Mouse (Mus musculus): Measurements from ENCODE around the gene Gm9945. TPM values are rescaled to one million over a fixed set of nuclear protein-coding genes. Genes with fewer than 3 reads are reported as not detected.

Gene Gm9945
- total and polyA plus RNA-seq, 3 experiments = not detected

GRCm38 (mm10) chr11:53489007-53489406 is 9.0 kb downstream of the Gm9945 start (continued):
- TF ChIP-seq NRF1 (IDR thresholded peaks at IDR 0.05; ENCODE audit: low read depth, low read length) (no peak), SMC3 (IDR thresholded peaks at IDR 0.05; ENCODE audit: low read depth, low read length) (peak; percentile 33), BHLHE40 (IDR thresholded peaks at IDR 0.05; ENCODE audit: low read depth, low read length) (no peak), SIN3A (IDR thresholded peaks at IDR 0.05; ENCODE audit: low read length) (no peak), PAX5 (IDR thresholded peaks at IDR 0.05; ENCODE audit: low read length) (no peak)

- dilution Hi-C loops (cut with MboI; ENCODE audit: extremely low pct_ligation_motif_present, extremely low pct_unique_long_range_greater_than_20kb, low sequenced_read_pairs) = no loop called here
- no peaks in the 10 kb centered on the region for H3K27me3 ChIP-seq (replicated peaks)
- DNase-seq (ENCODE audit: extremely low read depth) = no peak
- H3K4me3 ChIP-seq (replicated peaks in 1 of 3; ENCODE audit: low read depth in 2 of 3, low read length in 2 of 3, poor library complexity in 1 of 3) = no peak overlapping the region
- H3K4me2 ChIP-seq (ENCODE audit: insufficient read depth, low read depth, poor library complexity, severe bottlenecking) = no peak overlapping the region
- H3K27ac ChIP-seq (ENCODE audit: insufficient read depth, low read depth) = no peak overlapping the region
- H3K36me3 ChIP-seq (replicated peaks in 1 of 2; ENCODE audit: control insufficient read depth in 1 of 2, insufficient read depth in 1 of 2, low read length in 1 of 2) = no peaks in the 10 kb centered on the region
- peaks cover 21 to 53% of the 10 kb centered on the region in 2 experiments for H3K4me1 ChIP-seq (ENCODE audit: control insufficient read depth in 1 of 2, insufficient read depth in 2 of 2)
- in situ Hi-C loops (cut with MboI; ENCODE audit: low pct_ligation_motif_present, low pct_unique_long_range_greater_than_20kb, low sequenced_read_pairs) = no loop called here
- H3K9ac ChIP-seq (ENCODE audit: insufficient read depth, low read depth) = no peak overlapping the region
- TF ChIP-seq USF2 (conservative IDR thresholded peaks at IDR 0.05; ENCODE audit: low read depth, low read length) = no peak
- no peak for TF ChIP-seq MAX (IDR thresholded peaks at IDR 0.05; ENCODE audit: low read length)
- TF ChIP-seq GABPA (IDR thresholded peaks at IDR 0.05; ENCODE audit: insufficient replicate concordance, low read depth, low read length) = no peak
- no peak for TF ChIP-seq EP300 (IDR thresholded peaks at IDR 0.05; ENCODE audit: low read length)
- TF ChIP-seq ZKSCAN1 (IDR thresholded peaks at IDR 0.05; ENCODE audit: borderline replicate concordance, low read depth, low read length) = no peak
- no peak for TF ChIP-seq ELF1 (IDR thresholded peaks at IDR 0.05; ENCODE audit: low read depth, low read length)
- TF ChIP-seq MXI1 (IDR thresholded peaks at IDR 0.05; ENCODE audit: low read depth, low read length) = no peak
- no peaks in the 10 kb centered on the region for H3K9me3 ChIP-seq (replicated peaks; ENCODE audit: low read length)
- no peaks in the 10 kb centered on the region for H3K79me2 ChIP-seq (replicated peaks; ENCODE audit: control insufficient read depth, extremely low read depth, insufficient read depth, poor library complexity, severe bottlenecking)
Measured at GRCm38 (mm10) chr11:53489421-53489820, 9.5 kb downstream of the Gm9945 start.

GRCm38 (mm10) chr11:53491954-53492401 is 12.0 kb downstream of the Gm9945 start:
- peak overlapping the region; percentile 68 for H3K27ac ChIP-seq (ENCODE audit: insufficient read depth, low read depth)
- peak overlapping the region; percentile 16; the same call in 1 of the 2 replicates for H3K9ac ChIP-seq (ENCODE audit: insufficient read depth, low read depth)
- in situ Hi-C loops (cut with MboI; ENCODE audit: low pct_ligation_motif_present, low pct_unique_long_range_greater_than_20kb, low sequenced_read_pairs) (no loop called here), dilution Hi-C loops (cut with MboI; ENCODE audit: extremely low pct_ligation_motif_present, extremely low pct_unique_long_range_greater_than_20kb, low sequenced_read_pairs) (no loop called here)
- H3K4me2 ChIP-seq (ENCODE audit: insufficient read depth, low read depth, poor library complexity, severe bottlenecking) = peak overlapping the region; percentile 58
- H3K27me3 ChIP-seq (replicated peaks) = no peaks in the 10 kb centered on the region
- H3K36me3 ChIP-seq (replicated peaks in 1 of 2; ENCODE audit: control insufficient read depth in 1 of 2, insufficient read depth in 1 of 2, low read length in 1 of 2) = no peaks in the 10 kb centered on the region
- H3K4me3 ChIP-seq (replicated peaks in 1 of 3; ENCODE audit: low read depth in 2 of 3, low read length in 2 of 3, poor library complexity in 1 of 3) = no peak overlapping the region
- peak; percentile 87 for DNase-seq (ENCODE audit: extremely low read depth)
- H3K9me3 ChIP-seq (replicated peaks; ENCODE audit: low read length) = no peaks in the 10 kb centered on the region
- H3K79me2 ChIP-seq (replicated peaks; ENCODE audit: control insufficient read depth, extremely low read depth, insufficient read depth, poor library complexity, severe bottlenecking) = no peaks in the 10 kb centered on the region
- H3K4me1 ChIP-seq (ENCODE audit: control insufficient read depth in 1 of 2, insufficient read depth in 2 of 2) = peaks cover 24 to 74% of the 10 kb centered on the region in 2 experiments
- TF ChIP-seq ELF1 (IDR thresholded peaks at IDR 0.05; ENCODE audit: low read depth, low read length) = peak; percentile 72
- 0 out of 2 replicates have a peak, but pooled peaks have one; percentile 31 for TF ChIP-seq E2F4 (IDR thresholded peaks at IDR 0.05; ENCODE audit: insufficient replicate concordance, low read depth, low read length)
- TF ChIP-seq CHD2 (IDR thresholded peaks at IDR 0.05; ENCODE audit: low read length) = peak; percentile 87
- peak; percentile 58 for TF ChIP-seq HCFC1 (IDR thresholded peaks at IDR 0.05; ENCODE audit: low read depth, low read length)
- peak; percentile 92 for TF ChIP-seq ETS1 (conservative IDR thresholded peaks at IDR 0.05; ENCODE audit: low read depth, low read length)
- TF ChIP-seq USF1 (IDR thresholded peaks at IDR 0.05; ENCODE audit: low read depth, low read length) = peak; percentile 83
- peak; percentile 77 for TF ChIP-seq USF2 (conservative IDR thresholded peaks at IDR 0.05; ENCODE audit: low read depth, low read length)
- peak; percentile 92 for TF ChIP-seq IRF4 (IDR thresholded peaks at IDR 0.05; ENCODE audit: low read depth, low read length)
- TF ChIP-seq MEF2A (IDR thresholded peaks at IDR 0.05; ENCODE audit: borderline replicate concordance, low read depth, low read length) = peak; percentile 88
- TF ChIP-seq MYC (IDR thresholded peaks at IDR 0.05; ENCODE audit: low read depth, low read length) = peak; percentile 74; the same call in 1 of the 2 replicates
- 0 out of 2 replicates have a peak, but pooled peaks have one; percentile 75 for TF ChIP-seq RCOR1 (conservative IDR thresholded peaks at IDR 0.05; ENCODE audit: low read depth, low read length)
- no peak; the same call in 1 of the 2 replicates for TF ChIP-seq NRF1 (IDR thresholded peaks at IDR 0.05; ENCODE audit: low read depth, low read length)
- peak; percentile 48; the same call in 1 of the 2 replicates for TF ChIP-seq ZMIZ1 (IDR thresholded peaks at IDR 0.05; ENCODE audit: low read depth, low read length)
- no peak for TF ChIP-seq GABPA (IDR thresholded peaks at IDR 0.05; ENCODE audit: insufficient replicate concordance, low read depth, low read length)
- TF ChIP-seq JUN (IDR thresholded peaks at IDR 0.05; ENCODE audit: insufficient read depth, low read depth, low read length) = peak; percentile 95
- peak; percentile 88 for TF ChIP-seq MAX (IDR thresholded peaks at IDR 0.05; ENCODE audit: low read length)
- no peak for TF ChIP-seq ZC3H11A (IDR thresholded peaks at IDR 0.05; ENCODE audit: low read depth, low read length)
- no peak for TF ChIP-seq PAX5 (IDR thresholded peaks at IDR 0.05; ENCODE audit: low read length)
- TF ChIP-seq BHLHE40 (IDR thresholded peaks at IDR 0.05; ENCODE audit: low read depth, low read length) = peak; percentile 96
- TF ChIP-seq MAZ (IDR thresholded peaks at IDR 0.05; ENCODE audit: low read depth, low read length) = peak; percentile 70; the same call in 1 of the 2 replicates
- TF ChIP-seq MXI1 (IDR thresholded peaks at IDR 0.05; ENCODE audit: low read depth, low read length) = peak; percentile 82
- TF ChIP-seq KAT2A (IDR thresholded peaks at IDR 0.05; ENCODE audit: insufficient replicate concordance, low read length) = no peak
- TF ChIP-seq JUND (conservative IDR thresholded peaks at IDR 0.05; ENCODE audit: low read depth, low read length) = peak; percentile 82
- no peak; the same call in 1 of the 2 replicates for TF ChIP-seq RAD21 (IDR thresholded peaks at IDR 0.05; ENCODE audit: low read depth, low read length)

Data from CH12.LX (cell line).